Mouse (Mus musculus): ENCODE data around the gene Adamts9. TPM values are rescaled to one million over a fixed set of nuclear protein-coding genes. Genes with fewer than 3 reads are reported as not detected.

Gene Adamts9
- polyA plus RNA-seq, 1 experiment from 2014 or later = 6.9 TPM

DNA sequence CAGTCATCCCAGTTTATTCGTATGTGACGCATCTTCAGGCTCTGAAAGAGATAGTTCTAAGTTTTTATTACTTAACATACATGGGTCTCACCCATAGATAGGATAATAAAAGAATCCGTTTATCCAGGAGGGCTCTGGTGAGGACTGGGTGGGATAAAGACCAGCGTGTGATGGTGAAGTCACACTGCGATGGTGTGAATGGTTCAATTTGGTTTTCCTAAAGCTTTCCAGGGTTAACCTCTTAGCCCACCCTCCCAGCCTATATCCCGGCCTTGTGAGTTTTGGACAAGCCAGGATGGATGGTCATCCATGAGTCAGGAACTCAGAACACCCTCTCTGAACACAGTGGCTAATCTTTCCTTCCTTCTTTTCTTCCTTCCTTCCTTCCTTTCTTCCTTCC is 17.7 kb upstream of the Adamts9 start:
- Histone ChIP-seq H3K4me2 (no peak overlapping the region), H3K9me3 (no peaks in the 10 kb centered on the region), H3K4me3 (no peak overlapping the region), H3K27me3 (no peaks in the 10 kb centered on the region), H3K27ac (no peak overlapping the region), H3K4me1 (no peaks in the 10 kb centered on the region), H3K36me3 (no peaks in the 10 kb centered on the region), H3K9ac (no peak overlapping the region)
- no peak for ATAC-seq (ENCODE audit: insufficient number of reproducible peaks, low FRiP score, low TSS enrichment, low read depth)
- 88% methylated on average over 6 of the region's 6 CpGs for WGBS

DNA sequence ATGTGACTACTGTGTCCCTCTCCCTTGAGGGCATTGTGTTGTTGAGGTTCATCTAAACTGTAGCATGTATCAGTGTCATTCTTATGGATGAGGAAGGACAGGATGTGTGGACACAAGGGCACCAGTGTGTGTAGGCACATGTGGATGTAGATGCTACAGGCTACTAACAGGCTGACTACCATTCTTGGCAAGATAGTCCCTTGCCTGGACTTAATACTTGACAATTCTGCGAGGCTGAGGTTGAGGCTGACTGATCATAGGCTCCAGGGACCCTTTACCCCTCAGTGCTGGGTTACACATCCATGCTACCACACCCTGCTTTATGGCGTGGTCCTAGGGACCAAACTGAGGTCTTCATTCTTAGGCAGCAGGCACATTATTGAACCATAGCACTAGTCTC is 16.1 kb upstream of the Adamts9 start:
- no peak overlapping the region for H3K9ac ChIP-seq
- H3K4me1 ChIP-seq = no peaks in the 10 kb centered on the region
- no peaks in the 10 kb centered on the region for H3K36me3 ChIP-seq
- no peak for ATAC-seq (ENCODE audit: insufficient number of reproducible peaks, low FRiP score, low TSS enrichment, low read depth)
- H3K27me3 ChIP-seq = no peaks in the 10 kb centered on the region
- H3K4me3 ChIP-seq = no peak overlapping the region
- 69% methylated on average over 2 of the region's 2 CpGs for WGBS
- H3K27ac ChIP-seq = no peak overlapping the region
- H3K4me2 ChIP-seq = no peak overlapping the region
- H3K9me3 ChIP-seq = no peaks in the 10 kb centered on the region

DNA sequence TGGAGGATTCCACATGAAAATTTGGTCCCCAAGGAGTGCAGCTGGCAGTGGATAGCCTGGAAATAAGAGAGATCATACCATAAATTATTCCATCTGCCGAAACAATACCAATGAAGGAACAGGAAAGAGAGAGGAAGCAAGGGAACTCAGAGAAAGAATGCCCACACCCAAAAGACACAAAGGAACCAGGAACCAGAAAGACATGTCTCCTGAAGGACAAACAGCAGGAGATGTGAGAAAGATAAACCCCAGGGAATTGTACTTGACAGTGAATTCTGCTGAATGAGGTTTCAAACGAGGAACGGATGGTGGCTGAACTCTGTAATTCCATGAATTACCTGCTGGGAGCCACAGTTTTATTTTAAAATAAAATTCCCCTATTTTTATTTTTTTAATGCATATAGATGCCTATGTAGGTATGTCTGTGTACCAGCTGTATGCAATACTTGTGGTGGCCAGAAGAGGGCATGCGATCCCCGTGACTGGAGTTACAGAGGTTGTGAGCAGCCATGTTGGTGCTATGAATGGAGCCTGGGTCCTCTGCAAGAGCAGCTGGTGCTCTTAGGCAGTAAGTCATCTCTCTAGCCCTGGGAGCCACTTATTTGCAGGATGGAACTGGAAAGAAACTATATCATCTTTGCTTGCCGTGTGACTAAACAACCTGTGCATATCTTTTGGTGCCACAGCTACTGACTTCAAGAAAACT is 4.2 kb upstream of the Adamts9 start:
- H3K27me3 ChIP-seq = peaks cover 16% of the 10 kb centered on the region
- no peak overlapping the region for H3K4me3 ChIP-seq
- H3K4me1 ChIP-seq = peaks cover 9% of the 10 kb centered on the region; the same call in 1 of the 2 replicates
- ATAC-seq (ENCODE audit: insufficient number of reproducible peaks, low FRiP score, low TSS enrichment, low read depth) = no peak
- 87% methylated on average over 6 of the region's 6 CpGs for WGBS
- no peak overlapping the region for H3K27ac ChIP-seq
- no peaks in the 10 kb centered on the region for H3K36me3 ChIP-seq
- H3K9ac ChIP-seq = no peak overlapping the region
- H3K4me2 ChIP-seq = no peak overlapping the region
- no peaks in the 10 kb centered on the region for H3K9me3 ChIP-seq

DNA sequence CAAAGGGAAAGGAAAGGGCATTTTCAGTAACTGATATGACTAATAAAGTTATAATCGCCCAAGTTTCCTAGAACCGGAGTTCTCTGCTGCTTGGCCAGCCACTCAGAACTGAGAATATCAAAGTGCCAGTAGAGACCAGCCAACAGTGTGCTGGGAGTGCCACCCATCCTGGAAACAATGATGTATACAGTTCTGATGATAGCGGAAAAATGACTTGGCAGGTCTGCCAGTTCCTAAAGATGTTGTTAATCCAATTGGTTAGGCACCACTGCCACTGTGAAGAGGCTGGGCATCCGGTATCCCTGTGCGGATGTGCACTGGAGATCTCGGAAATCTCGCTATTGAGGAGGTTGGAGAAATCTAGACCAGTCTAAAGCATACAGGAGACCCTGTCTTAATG is 1.4 kb upstream of the Adamts9 start:
- peaks cover 16% of the 10 kb centered on the region for H3K27me3 ChIP-seq
- ATAC-seq (ENCODE audit: insufficient number of reproducible peaks, low FRiP score, low TSS enrichment, low read depth) = no peak
- H3K36me3 ChIP-seq = no peaks in the 10 kb centered on the region
- no peak overlapping the region for H3K4me2 ChIP-seq
- H3K4me3 ChIP-seq = no peak overlapping the region
- H3K9ac ChIP-seq = no peak overlapping the region
- H3K9me3 ChIP-seq = no peaks in the 10 kb centered on the region
- H3K27ac ChIP-seq = no peak overlapping the region
- 58% methylated on average over 7 of the region's 7 CpGs for WGBS
- peaks cover 16% of the 10 kb centered on the region for H3K4me1 ChIP-seq

DNA sequence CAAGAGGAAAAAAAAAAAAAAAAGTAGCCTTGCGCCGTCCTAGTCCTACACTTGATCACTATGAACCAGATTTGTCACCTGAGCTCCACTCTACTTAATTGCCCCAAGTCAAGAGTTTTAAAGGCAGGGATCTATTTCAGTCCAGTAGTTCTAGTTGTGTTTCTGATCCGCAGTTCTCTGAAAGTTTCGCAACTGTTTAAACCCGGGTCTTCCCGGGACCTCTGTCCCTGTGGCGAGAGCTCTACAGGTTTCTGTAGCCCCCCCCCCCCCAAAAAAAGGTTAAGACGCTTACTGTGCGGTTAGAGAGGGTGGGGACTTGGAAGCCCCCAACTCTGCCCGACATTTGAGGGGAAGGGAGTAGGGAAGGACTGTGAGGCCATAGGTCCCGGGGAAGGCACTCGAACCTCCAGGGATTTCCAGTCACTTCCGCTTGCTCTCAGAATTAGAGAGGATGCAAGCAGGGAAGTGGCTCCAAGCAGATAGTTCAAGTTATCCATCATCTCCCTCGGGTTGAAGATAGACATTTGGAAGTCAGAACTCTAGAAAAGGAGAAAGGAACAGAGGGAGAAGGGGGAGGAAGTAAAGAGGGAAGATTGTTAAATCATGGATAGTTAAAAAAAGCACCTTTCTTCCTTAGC is 875 bp upstream of the Adamts9 start:
- H3K4me3 ChIP-seq = peak overlapping the region; percentile 59
- H3K9me3 ChIP-seq = no peaks in the 10 kb centered on the region
- peaks cover 20% of the 10 kb centered on the region for H3K4me1 ChIP-seq
- H3K27ac ChIP-seq = 0 out of 2 replicates have a peak overlapping the region, but pooled peaks have one; percentile 88
- H3K36me3 ChIP-seq = no peaks in the 10 kb centered on the region
- H3K4me2 ChIP-seq = peak overlapping the region; percentile 80
- no peak overlapping the region for H3K9ac ChIP-seq
- ATAC-seq (ENCODE audit: insufficient number of reproducible peaks, low FRiP score, low TSS enrichment, low read depth) = no peak
- H3K27me3 ChIP-seq = peaks cover 16% of the 10 kb centered on the region
- WGBS = 5% methylated on average over 14 of the region's 14 CpGs

DNA sequence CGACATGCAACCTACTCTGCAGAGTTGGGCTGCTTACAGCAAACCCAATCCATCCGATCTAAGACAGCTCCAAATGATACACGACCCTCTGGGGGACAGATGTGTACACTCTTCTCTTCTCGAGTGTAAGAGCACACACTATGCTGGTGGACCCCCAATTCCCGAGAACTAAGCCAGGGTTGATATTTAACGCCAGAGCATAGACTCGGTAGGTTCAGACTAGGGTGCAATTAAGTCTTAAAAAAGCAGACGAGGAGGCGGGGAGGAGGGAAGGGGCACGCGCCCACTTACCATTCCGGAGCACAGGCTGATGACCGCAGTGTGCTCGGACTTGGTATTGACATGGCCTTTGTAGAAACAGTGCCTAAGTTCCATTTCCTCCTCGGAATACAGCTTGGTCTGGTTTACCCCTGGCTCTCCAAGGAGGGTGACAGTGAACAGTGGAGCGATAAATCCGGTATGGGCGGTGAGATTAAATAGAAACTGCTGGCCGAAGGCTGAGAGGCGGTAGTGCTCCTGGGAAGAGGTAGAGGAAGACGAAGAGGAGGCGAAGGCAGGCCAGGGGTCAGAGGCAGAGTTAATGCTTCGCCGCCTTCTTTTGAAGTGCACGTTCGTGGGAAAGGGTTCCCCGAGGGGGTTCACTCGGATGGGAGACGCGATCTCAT is 1.4 kb downstream of the Adamts9 start:
- H3K36me3 ChIP-seq = 0 out of 2 replicates have a peak, but pooled peaks cover 10% of the 10 kb centered on the region

DNA sequence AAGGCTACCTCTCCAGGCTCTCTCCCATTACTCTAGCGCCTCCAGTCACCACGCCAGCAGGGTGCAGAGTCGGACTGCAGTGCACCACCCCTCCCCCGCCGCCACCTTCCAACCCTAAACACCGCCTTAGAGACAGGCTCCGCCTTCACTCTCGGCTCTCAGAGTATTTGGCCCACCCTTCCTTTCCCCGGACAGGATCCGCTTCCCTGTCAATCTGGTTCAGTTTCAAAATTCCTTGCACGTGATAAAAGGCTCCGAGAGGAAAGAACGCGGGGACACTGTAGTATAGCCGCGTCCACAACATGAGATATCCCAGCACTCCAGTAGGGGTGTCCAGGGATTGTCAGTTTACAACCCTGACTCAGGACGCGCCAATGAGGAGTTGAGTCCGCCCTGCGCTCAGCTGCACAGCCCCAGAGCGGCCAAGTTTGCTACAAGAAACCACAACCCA is 2.0 kb downstream of the Adamts9 start:
- peak overlapping the region; percentile 59 for H3K4me3 ChIP-seq
- H3K36me3 ChIP-seq = 0 out of 2 replicates have a peak, but pooled peaks cover 12% of the 10 kb centered on the region
- H3K27me3 ChIP-seq = peaks cover 14% of the 10 kb centered on the region
- peak overlapping the region; percentile 53; the same call in 1 of the 2 replicates for H3K9ac ChIP-seq
- peaks cover 20% of the 10 kb centered on the region for H3K4me1 ChIP-seq
- under 1% methylated on average over 21 of the region's 21 CpGs for WGBS
- peak overlapping the region; percentile 88 for H3K27ac ChIP-seq
- H3K4me2 ChIP-seq = peak overlapping the region; percentile 80
- H3K9me3 ChIP-seq = no peaks in the 10 kb centered on the region
- ATAC-seq (ENCODE audit: insufficient number of reproducible peaks, low FRiP score, low TSS enrichment, low read depth) = peak; percentile 73

More for the DNA sequence above, 1.4 kb downstream of the Adamts9 start:
- no peak for ATAC-seq (ENCODE audit: insufficient number of reproducible peaks, low FRiP score, low TSS enrichment, low read depth)
- H3K4me3 ChIP-seq = peak overlapping the region; percentile 59
- H3K27ac ChIP-seq = peak overlapping the region; percentile 88
- WGBS = under 1% methylated on average over 30 of the region's 30 CpGs
- H3K4me1 ChIP-seq = peaks cover 20% of the 10 kb centered on the region
- H3K9me3 ChIP-seq = no peaks in the 10 kb centered on the region
- H3K9ac ChIP-seq = peak overlapping the region; percentile 53
- H3K4me2 ChIP-seq = peak overlapping the region; percentile 80
- peaks cover 16% of the 10 kb centered on the region for H3K27me3 ChIP-seq

DNA sequence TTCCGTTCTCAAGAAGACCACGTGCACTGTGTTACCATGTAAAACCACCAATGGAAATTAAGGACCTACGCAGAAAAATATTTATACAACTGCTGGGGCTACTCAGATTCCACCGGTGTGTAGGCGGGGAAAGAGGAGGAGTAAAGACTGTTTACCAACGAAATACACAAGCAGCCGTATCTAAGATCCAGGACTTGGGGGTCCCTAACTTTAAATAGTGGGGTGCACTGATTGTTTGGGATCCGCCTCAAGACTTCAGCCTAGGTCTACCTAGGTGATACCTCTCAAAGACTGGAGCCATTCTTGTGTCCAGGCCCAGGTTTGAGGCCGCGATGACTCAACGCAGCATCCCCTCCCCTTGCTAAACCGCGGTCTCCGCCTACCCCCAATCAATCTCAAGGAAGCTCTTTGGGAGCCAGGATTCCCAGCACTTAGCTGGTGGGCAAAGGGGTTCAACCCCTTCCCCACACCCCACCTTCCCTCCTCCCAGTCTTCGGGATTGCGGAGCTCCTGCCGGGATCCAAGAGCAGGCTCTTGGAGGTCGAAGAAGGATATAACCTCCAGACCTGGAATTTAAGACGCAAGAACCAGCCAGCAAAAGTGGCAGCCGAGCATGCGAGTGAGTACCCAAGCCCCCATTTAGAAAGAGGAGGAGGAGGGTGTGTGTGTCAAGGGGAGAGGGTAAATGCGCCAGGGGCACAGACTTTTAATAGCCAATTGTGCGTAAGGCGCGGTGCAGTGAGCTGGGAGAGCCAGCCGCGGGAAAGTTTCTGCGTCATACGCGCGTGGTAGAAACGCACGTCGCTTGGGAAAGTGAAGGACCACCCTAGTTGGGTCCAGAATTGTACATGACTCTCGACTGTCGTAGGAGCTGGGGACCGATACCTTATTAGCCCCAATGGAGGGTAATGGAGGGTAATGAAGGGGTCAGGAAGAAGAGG is 2.8 kb downstream of the Adamts9 start:
- Histone ChIP-seq H3K27me3 (peaks cover 12% of the 10 kb centered on the region), H3K27ac (peak overlapping the region; percentile 88), H3K9me3 (no peaks in the 10 kb centered on the region), H3K36me3 (0 out of 2 replicates have a peak, but pooled peaks cover 12% of the 10 kb centered on the region), H3K9ac (peak overlapping the region; percentile 14; the same call in 1 of the 2 replicates), H3K4me2 (peak overlapping the region; percentile 80), H3K4me3 (peak overlapping the region; percentile 59), H3K4me1 (peaks cover 20% of the 10 kb centered on the region)
- ATAC-seq (ENCODE audit: insufficient number of reproducible peaks, low FRiP score, low TSS enrichment, low read depth) = no peak
- WGBS = 1% methylated on average over 37 of the region's 37 CpGs

DNA sequence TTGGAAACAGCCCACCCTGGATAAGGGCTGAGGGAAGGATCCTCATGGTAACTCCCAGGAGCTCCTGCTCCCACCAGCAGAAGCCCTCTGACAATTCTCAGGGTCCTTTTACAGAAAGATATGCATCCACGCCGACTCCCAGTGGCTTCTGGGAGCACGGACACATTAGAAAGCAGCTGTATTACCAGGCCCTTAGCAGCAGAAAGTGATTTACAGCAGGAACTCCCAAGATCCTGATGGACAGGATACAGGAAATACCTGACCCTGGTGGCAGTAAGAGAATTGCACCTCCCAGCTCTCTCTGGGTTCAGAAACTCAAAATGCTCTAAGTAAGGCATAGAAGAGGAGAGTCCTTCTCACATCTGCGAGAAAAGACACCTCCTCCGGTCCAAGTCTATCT is 15.0 kb downstream of the Adamts9 start:
- ATAC-seq (ENCODE audit: insufficient number of reproducible peaks, low FRiP score, low TSS enrichment, low read depth) = no peak
- H3K27ac ChIP-seq = no peak overlapping the region
- 81% methylated on average over 5 of the region's 5 CpGs for WGBS

DNA sequence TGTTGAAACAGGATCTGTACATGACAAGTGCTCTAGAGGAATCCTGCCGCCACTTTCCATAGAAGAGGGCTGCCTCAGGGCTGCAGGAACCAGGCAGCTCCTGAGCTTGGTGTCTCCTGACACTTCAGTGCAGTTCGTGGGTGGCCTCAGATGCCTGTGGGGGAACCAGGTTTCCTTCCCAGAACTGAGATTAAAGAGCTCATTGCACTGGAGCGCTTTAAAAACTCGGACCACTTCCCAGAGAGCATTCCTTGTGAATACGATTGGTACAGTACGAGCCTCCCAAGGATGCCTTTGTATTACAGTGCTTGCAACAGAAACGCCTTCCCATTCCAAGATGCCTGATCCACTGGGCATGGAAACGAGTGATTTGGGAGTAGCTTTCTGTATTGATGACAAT is 18.8 kb downstream of the Adamts9 start:
- no peak for ATAC-seq (ENCODE audit: insufficient number of reproducible peaks, low FRiP score, low TSS enrichment, low read depth)
- WGBS = 30% methylated on average over 8 of the region's 8 CpGs
- peaks cover 17% of the 10 kb centered on the region for H3K4me1 ChIP-seq

More for the DNA sequence above, 15.0 kb downstream of the Adamts9 start:
- H3K4me2 ChIP-seq = no peak overlapping the region
- no peaks in the 10 kb centered on the region for H3K9me3 ChIP-seq
- no peak overlapping the region for H3K9ac ChIP-seq
- H3K4me1 ChIP-seq = peaks cover 10% of the 10 kb centered on the region; the same call in 1 of the 2 replicates
- H3K36me3 ChIP-seq = peaks cover 14% of the 10 kb centered on the region; the same call in 1 of the 2 replicates
- no peak overlapping the region for H3K4me3 ChIP-seq
- H3K27me3 ChIP-seq = no peaks in the 10 kb centered on the region

DNA sequence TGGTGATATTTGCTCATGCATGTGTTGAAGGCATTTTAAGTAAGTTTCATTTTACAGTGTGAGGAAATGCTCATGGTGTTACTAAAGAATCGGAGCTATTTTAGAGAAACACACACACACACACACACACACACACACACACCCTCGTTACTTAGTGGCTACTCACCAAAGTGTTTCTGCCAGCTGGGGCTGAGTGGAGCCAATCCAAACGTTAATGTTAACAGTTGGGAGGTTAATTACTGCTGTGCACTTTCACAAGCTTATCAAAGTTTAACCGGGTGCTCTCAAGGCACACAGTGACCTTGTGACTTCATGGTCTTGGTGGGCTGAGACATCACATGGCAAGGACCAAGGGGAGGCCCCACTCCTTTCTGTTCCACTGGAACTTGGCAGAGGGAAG is 21.4 kb downstream of the Adamts9 start:
- WGBS = 23% methylated on average over 4 of the region's 4 CpGs
- ATAC-seq (ENCODE audit: insufficient number of reproducible peaks, low FRiP score, low TSS enrichment, low read depth) = no peak
- no peaks in the 10 kb centered on the region for H3K9me3 ChIP-seq
- peaks cover 17% of the 10 kb centered on the region for H3K4me1 ChIP-seq
- H3K4me2 ChIP-seq = no peak overlapping the region
- H3K4me3 ChIP-seq = no peak overlapping the region
- no peaks in the 10 kb centered on the region for H3K27me3 ChIP-seq
- H3K9ac ChIP-seq = no peak overlapping the region
- no peaks in the 10 kb centered on the region for H3K36me3 ChIP-seq
- no peak overlapping the region for H3K27ac ChIP-seq

More for the DNA sequence above, 18.8 kb downstream of the Adamts9 start:
- Histone ChIP-seq H3K27me3 (no peaks in the 10 kb centered on the region), H3K4me2 (no peak overlapping the region), H3K4me3 (no peak overlapping the region), H3K36me3 (no peaks in the 10 kb centered on the region), H3K9me3 (no peaks in the 10 kb centered on the region), H3K27ac (no peak overlapping the region), H3K9ac (no peak overlapping the region)
